Mouse (Mus musculus) myocyte (in vitro differentiated cells): ENCODE measurements around the gene Actn1.
"Not testable (repeated sequence)": the region's sequence is repeated elsewhere in the genome, so short reads cannot be mapped to it uniquely, and the experiment has no call there.

Experiments
- CEBPB ChIP-seq: IDR thresholded peaks from 2 replicates; pipeline ENCODE4 v1.6.1; 2011; ENCODE audit warnings: mild to moderate bottlenecking, moderate library complexity; ENCODE audit not compliant: poor library complexity, insufficient read depth, severe bottlenecking
- E2F4 ChIP-seq: IDR thresholded peaks from one replicate; pipeline ENCODE4 v1.6.1; 2011; ENCODE audit warnings: mild to moderate bottlenecking, control low read depth, moderate library complexity; ENCODE audit not compliant: insufficient read depth
- MYOG ChIP-seq, 3 experiments: IDR thresholded peaks; one replicate each; pipeline ENCODE4 v1.6.1; 2011; ENCODE audit warnings: control low read depth in 2 of 3, low read depth in 2 of 3, mild to moderate bottlenecking in 2 of 3; ENCODE audit not compliant: insufficient read length in 2 of 3, control insufficient read depth in 1 of 3, insufficient read depth in 1 of 3
- POLR2A ChIP-seq: IDR thresholded peaks from one replicate; pipeline ENCODE4 v1.6.1; 2011; ENCODE audit warnings: low read depth, mild to moderate bottlenecking, control low read depth, moderate library complexity; ENCODE audit not compliant: insufficient read length
- POLR2AphosphoS2 ChIP-seq: IDR thresholded peaks from one replicate; pipeline ENCODE4 v1.6.1; 2011; ENCODE audit warnings: low read depth, control low read depth; ENCODE audit not compliant: insufficient read length
- REST ChIP-seq: IDR thresholded peaks from one replicate; pipeline ENCODE4 v1.6.1; 2011; ENCODE audit warnings: mild to moderate bottlenecking, control low read depth, moderate library complexity; ENCODE audit not compliant: insufficient read depth, insufficient read length
- SRF ChIP-seq: IDR thresholded peaks from one replicate; pipeline ENCODE4 v1.6.1; 2011; ENCODE audit warnings: low read depth; ENCODE audit not compliant: control insufficient read depth, insufficient read length
- TCF12 ChIP-seq: IDR thresholded peaks from one replicate; pipeline ENCODE4 v1.6.1; 2011; ENCODE audit warnings: mild to moderate bottlenecking, control low read depth; ENCODE audit not compliant: poor library complexity, insufficient read depth, severe bottlenecking

GRCm38 (mm10) chr12:80264388-80264787 lies 4.2 kb upstream of the Actn1 start:
- TF ChIP-seq POLR2A; E2F4; SRF; TCF12; REST; CEBPB; MYOG (IDR thresholded peaks at IDR 0.05; ENCODE audit: control insufficient read depth in 1 of 3, insufficient read depth in 1 of 3, insufficient read length in 2 of 3, low read depth in 2 of 3); POLR2AphosphoS2: not testable (repeated sequence)
